Mouse (Mus musculus): ENCODE results near the gene Phf20.

DNA sequence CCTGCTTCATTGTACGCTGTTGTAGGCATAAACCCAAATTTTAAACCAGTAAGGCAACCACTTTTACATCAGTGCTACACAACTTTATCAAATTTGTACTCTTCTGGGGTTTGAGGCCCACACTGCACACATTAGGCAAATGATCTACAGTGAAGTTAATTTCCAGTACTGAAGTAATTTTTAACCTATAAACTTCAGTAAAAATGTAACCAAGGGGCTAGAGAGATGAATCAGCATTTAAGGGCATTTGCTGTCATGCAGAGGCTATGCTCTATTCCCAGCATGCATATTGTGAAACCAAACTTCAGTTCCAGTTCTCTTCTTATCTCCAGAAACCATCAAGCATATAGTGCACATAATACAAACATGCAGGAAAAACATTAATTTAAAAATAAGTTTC, 30.8 kb upstream of the Phf20 start:
- TF ChIP-seq GATA1 (IDR thresholded peaks at IDR 0.05; ENCODE audit: borderline replicate concordance, low read length) = no peak
- TF ChIP-seq FLI1 (IDR thresholded peaks at IDR 0.05; ENCODE audit: low read length) = no peak
